In the genomic region with DNA sequence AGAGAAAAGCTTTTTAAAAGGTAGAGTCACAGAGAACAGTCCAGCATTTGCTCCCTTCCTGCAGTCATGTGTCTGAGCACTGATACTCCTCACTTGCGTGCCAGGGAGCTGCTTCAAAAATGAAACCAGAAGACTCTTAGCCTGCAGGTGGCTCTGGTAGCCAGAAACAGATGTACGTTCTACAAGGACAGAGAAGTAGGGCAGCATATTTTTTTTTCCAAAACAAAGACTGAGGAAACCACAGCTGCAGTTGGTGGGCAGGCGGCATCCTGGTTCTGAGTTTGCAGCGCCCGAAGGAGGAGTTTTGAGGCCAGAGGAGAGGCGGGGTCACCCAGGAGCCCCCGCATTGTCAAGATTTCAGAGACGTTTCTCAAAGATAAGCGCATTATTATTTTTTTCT, we compare ENCODE assay signal across 9 mouse cellular contexts. TPM values are rescaled to one million over a fixed set of nuclear protein-coding genes. Genes with fewer than 3 reads are reported as not detected.
DNase-seq lines count a peak whose midpoint lies in the region; ATAC-seq lines count a peak whose summit lies in the region.
"Had no signal": no experiment of that assay in that cellular context is flagged by ENCODE, and none has a peak within 500 bp of the region (broad histone marks: within the 10 kb centered on the region; RNA-seq: fewer than 3 reads in every experiment).

No protein-coding gene starts in this region.

- H3K4me3 ChIP-seq in kidney, embryonic 14.5 days (ENCODE audit: low read length) = no peak overlapping the region
- H3K4me3 ChIP-seq in liver, embryonic 16.5 days (ENCODE audit: low read depth, low read length) = peak overlapping the region; percentile 30; the same call in 1 of the 2 replicates

- no peaks in the 10 kb centered on the region for H3K9me3 ChIP-seq in kidney, embryonic 14.5 days (ENCODE audit: control insufficient read depth, low read length)
- H3K9me3 ChIP-seq in liver, embryonic 16.5 days (replicated peaks; ENCODE audit: control insufficient read depth, low read length) = no peaks in the 10 kb centered on the region

- no peaks in the 10 kb centered on the region for H3K36me3 ChIP-seq in kidney, embryonic 14.5 days (ENCODE audit: control insufficient read depth, insufficient read depth, low read length)
- no peaks in the 10 kb centered on the region for H3K36me3 ChIP-seq in liver, embryonic 16.5 days (ENCODE audit: control insufficient read depth, insufficient read depth)

- 48% methylated on average over 9 of the region's 9 CpGs for WGBS in kidney, embryonic 14.5 days
- 16% methylated on average over 9 of the region's 9 CpGs for WGBS in liver, embryonic 16.5 days (ENCODE audit: insufficient replicate concordance)

- no peak overlapping the region for H3K27ac ChIP-seq in kidney, embryonic 14.5 days (ENCODE audit: low read depth, low read length)
- H3K27ac ChIP-seq in liver, embryonic 16.5 days (ENCODE audit: low read length) = peak overlapping the region; percentile 14; the same call in 1 of the 2 replicates

- DNase-seq in frontal cortex, postnatal 25 days (ENCODE audit: low spot score in 2 of 2) = no peak
- DNase-seq in adrenal gland, postnatal 10 days = peak; percentile 38
- DNase-seq in heart, adult 11 months = peak; percentile 98
- DNase-seq in skeletal muscle tissue, adult 2 months (ENCODE audit: low read depth, low spot score) = peak; percentile 68

- no peak overlapping the region for H3K9ac ChIP-seq in kidney, embryonic 14.5 days (ENCODE audit: low read depth, low read length)
- H3K9ac ChIP-seq in liver, embryonic 16.5 days (ENCODE audit: low read depth, low read length) = no peak overlapping the region

- ATAC-seq in frontal cortex, adult (ENCODE audit: low TSS enrichment) = peak; percentile 95
- no peak for ATAC-seq in kidney, embryonic 14.5 days (ENCODE audit: low FRiP score, low TSS enrichment)
- no peak for ATAC-seq in liver, embryonic 16.5 days (ENCODE audit: low read depth)
- no peak for ATAC-seq in cerebellum, adult (ENCODE audit: insufficient number of reproducible peaks, low FRiP score, low TSS enrichment)
- ATAC-seq: Patski had no signal

- 0 out of 2 replicates have a peak overlapping the region, but pooled peaks have one; percentile 4 for H3K4me2 ChIP-seq in kidney, embryonic 14.5 days (replicated peaks; ENCODE audit: low read depth, low read length)
- peak overlapping the region; percentile 28; the same call in 1 of the 2 replicates for H3K4me2 ChIP-seq in liver, embryonic 16.5 days (ENCODE audit: low read depth, low read length)

- no peaks in the 10 kb centered on the region for H3K27me3 ChIP-seq in kidney, embryonic 14.5 days (ENCODE audit: control insufficient read depth, insufficient read depth, low read length)
- no peaks in the 10 kb centered on the region for H3K27me3 ChIP-seq in liver, embryonic 16.5 days (ENCODE audit: control insufficient read depth, insufficient read depth, low read depth, low read length)
- H3K27me3 ChIP-seq: Patski had no signal

- no peaks in the 10 kb centered on the region for H3K4me1 ChIP-seq in kidney, embryonic 14.5 days (ENCODE audit: control insufficient read depth, insufficient read depth, low read length)
- peaks cover 4% of the 10 kb centered on the region; the same call in 1 of the 2 replicates for H3K4me1 ChIP-seq in liver, embryonic 16.5 days (ENCODE audit: control insufficient read depth, low read depth, low read length)

RNA-seq across cellular contexts. Expression of a gene that starts 5.9 kb away (rescaled TPM):
- total RNA-seq in adrenal gland, postnatal 10 days (2021) = 10 to 100 TPM; 49.9 to 64.4 TPM
- 116 and 136 TPM in 2 replicates for polyA plus RNA-seq in kidney, embryonic 14.5 days (2014; fragmentation: Nextera tagmentation; extraction: Ambion mirVana)
- 19.5 and 21.4 TPM in 2 replicates for polyA plus RNA-seq in liver, embryonic 16.5 days (2015; fragmentation: Nextera tagmentation; extraction: Ambion mirVana)

Comparison
In these comparisons a context has a peak if more than half of its experiments do, and no peak if none do; other contexts are left out.
1. DNase-seq: peak in adrenal gland, postnatal 10 days (single experiment), heart, adult 11 months (single experiment) and skeletal muscle tissue, adult 2 months (single experiment); none in frontal cortex, postnatal 25 days (0 of 2).